Mouse (Mus musculus) liver, postnatal 0 days (tissue): Measurements from ENCODE around the gene Ache. TPM values are rescaled to one million over a fixed set of nuclear protein-coding genes. Genes with fewer than 3 reads are reported as not detected.
A peak's percentile ranks its signal among the peaks of the same experiment; 100 is the strongest.

Experiments used
- ATAC-seq: fragments of 200-750 bp; cut with Nextera tagmentation; 2 replicates; pipeline ENCODE4 v1.8.0; 2017; ENCODE audit warnings: mild to moderate bottlenecking, moderate library complexity
- DNase-seq: peaks from one replicate; pipeline ENCODE4 v3.0.0-alpha.2; 2016
- H3K27ac ChIP-seq: fragments of 300-500 bp; sonication (generic); 2 replicates; pipeline ENCODE4 v1.5.1; 2014; ENCODE audit warnings: antibody characterized with exemption, moderate library complexity, mild to moderate bottlenecking, low read depth
- H3K27me3 ChIP-seq: fragments of 300-500 bp; sonication (generic); 2 replicates; pipeline ENCODE4 v1.6.1; 2014; ENCODE audit warnings: low read length, control low read depth, mixed read lengths; ENCODE audit not compliant: insufficient read depth
- H3K36me3 ChIP-seq: fragments of 300-500 bp; sonication (generic); replicated peaks from 2 replicates; pipeline ENCODE4 v1.6.1; 2014; ENCODE audit warnings: mild to moderate bottlenecking, control low read depth, low read length, moderate library complexity, mixed read lengths; ENCODE audit not compliant: insufficient read depth
- H3K4me1 ChIP-seq: fragments of 300-500 bp; sonication (generic); 2 replicates; pipeline ENCODE4 v1.6.1; 2014; ENCODE audit warnings: antibody characterized with exemption, mild to moderate bottlenecking, control low read depth; ENCODE audit not compliant: insufficient read depth
- H3K4me2 ChIP-seq: fragments of 300-500 bp; sonication (generic); 2 replicates; pipeline ENCODE4 v1.6.1; 2014; ENCODE audit warnings: low read depth, mild to moderate bottlenecking, low read length, moderate library complexity, mixed read lengths
- H3K4me3 ChIP-seq: fragments of 300-500 bp; sonication (generic); 2 replicates; pipeline ENCODE4 v1.5.1; 2014; ENCODE audit warnings: low read depth, low read length
- H3K9ac ChIP-seq: fragments of 300-500 bp; sonication (generic); replicated peaks from 2 replicates; pipeline ENCODE4 v1.6.1; 2014; ENCODE audit warnings: mild to moderate bottlenecking, moderate library complexity
- H3K9me3 ChIP-seq: fragments of 300-500 bp; sonication (generic); 2 replicates; pipeline ENCODE4 v1.6.1; 2016; ENCODE audit warnings: mild to moderate bottlenecking, control low read depth, low read length, mixed read lengths
- CTCF ChIP-seq: sonication (generic); IDR thresholded peaks from 2 replicates; pipeline ENCODE4 v1.5.1; 2016; ENCODE audit warnings: antibody characterized with exemption, low read depth
- EP300 ChIP-seq: IDR thresholded peaks from 2 replicates; pipeline ENCODE4 v1.6.1; 2016; ENCODE audit warnings: antibody characterized with exemption, low read depth, mild to moderate bottlenecking
- WGBS: fragments of 180-500 bp; shearing (Covaris S2); extraction: QIAGEN DNeasy Blood & Tissue Kit; methylation state at CpG from one replicate; pipeline ENCODE4 v1.1.7; 2014; ENCODE audit not compliant: insufficient replicate concordance; 5-methylcytosine and 5-hydroxymethylcytosine counted together
- polyA plus RNA-seq: library from polyadenylated mRNA; unstranded; fragments of >200 nt; fragmentation: Nextera tagmentation; extraction: Ambion mirVana; gene quantifications from 2 replicates; pipeline ENCODE4 v1.2.1, GENCODE M21; 2015

Gene Ache
- polyA plus RNA-seq, 1 experiment from 2014 or later: 11.1 TPM

DNA sequence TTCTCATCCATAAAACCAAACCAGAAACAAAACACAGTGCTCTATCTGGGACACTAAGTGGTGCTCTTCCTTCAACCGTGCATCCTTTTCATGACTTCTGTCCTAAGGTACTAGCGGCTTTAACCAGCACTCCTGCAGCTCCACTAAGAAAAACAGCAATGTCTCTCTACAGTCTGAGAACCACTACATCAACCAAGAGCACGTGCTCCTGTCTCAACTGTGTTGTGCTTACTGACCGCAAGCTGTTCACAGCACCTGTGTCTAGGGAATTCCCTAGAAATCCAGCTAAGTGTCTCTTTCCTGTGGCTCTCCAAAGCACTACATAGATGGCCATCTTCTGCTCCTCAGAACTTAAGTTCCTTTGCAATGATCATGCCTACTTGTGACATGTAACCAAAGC is 17.5 kb downstream of the Ache start:
- peak overlapping the region; percentile 95 for H3K9ac ChIP-seq
- no peaks in the 10 kb centered on the region for H3K9me3 ChIP-seq
- 74% methylated on average over 4 of the region's 4 CpGs for WGBS
- H3K27me3 ChIP-seq: no peaks in the 10 kb centered on the region
- H3K4me1 ChIP-seq: peaks cover 24% of the 10 kb centered on the region
- TF ChIP-seq CTCF (no peak), EP300 (no peak)
- no peak overlapping the region; the same call in 1 of the 2 replicates for H3K4me3 ChIP-seq
- ATAC-seq: no peak
- no peak for DNase-seq
- H3K27ac ChIP-seq: no peak overlapping the region
- H3K4me2 ChIP-seq: peak overlapping the region; percentile 74
- peaks cover 63% of the 10 kb centered on the region for H3K36me3 ChIP-seq

DNA sequence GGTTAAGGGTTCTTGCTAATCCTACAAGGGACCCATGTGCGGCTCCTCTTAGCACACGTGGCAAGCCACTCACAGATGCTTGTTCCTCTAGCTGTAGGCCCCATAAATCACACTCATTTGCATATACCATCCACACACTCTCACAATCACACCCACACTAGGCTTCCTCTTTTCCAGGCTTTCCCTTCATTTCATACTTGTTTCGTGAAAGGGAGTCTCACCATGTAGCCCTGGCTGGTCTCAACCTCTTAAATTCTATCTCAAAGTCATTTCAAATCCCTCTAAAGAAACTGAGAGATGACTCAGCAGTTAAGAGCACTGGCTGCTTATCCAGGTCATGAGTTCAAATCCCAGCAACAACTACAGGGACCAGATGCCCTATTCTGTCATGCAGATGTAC is 18.5 kb downstream of the Ache start:
- Histone ChIP-seq H3K27ac (no peak overlapping the region), H3K9me3 (no peaks in the 10 kb centered on the region), H3K4me3 (peak overlapping the region; percentile 85), H3K9ac (peak overlapping the region; percentile 95), H3K27me3 (no peaks in the 10 kb centered on the region), H3K36me3 (peaks cover 59% of the 10 kb centered on the region), H3K4me1 (peaks cover 24% of the 10 kb centered on the region), H3K4me2 (peak overlapping the region; percentile 74)
- 26% methylated on average over 3 of the region's 3 CpGs for WGBS
- TF ChIP-seq EP300: no peak
- no peak for TF ChIP-seq CTCF
- ATAC-seq (no peak), DNase-seq (peak; percentile 12)

DNA sequence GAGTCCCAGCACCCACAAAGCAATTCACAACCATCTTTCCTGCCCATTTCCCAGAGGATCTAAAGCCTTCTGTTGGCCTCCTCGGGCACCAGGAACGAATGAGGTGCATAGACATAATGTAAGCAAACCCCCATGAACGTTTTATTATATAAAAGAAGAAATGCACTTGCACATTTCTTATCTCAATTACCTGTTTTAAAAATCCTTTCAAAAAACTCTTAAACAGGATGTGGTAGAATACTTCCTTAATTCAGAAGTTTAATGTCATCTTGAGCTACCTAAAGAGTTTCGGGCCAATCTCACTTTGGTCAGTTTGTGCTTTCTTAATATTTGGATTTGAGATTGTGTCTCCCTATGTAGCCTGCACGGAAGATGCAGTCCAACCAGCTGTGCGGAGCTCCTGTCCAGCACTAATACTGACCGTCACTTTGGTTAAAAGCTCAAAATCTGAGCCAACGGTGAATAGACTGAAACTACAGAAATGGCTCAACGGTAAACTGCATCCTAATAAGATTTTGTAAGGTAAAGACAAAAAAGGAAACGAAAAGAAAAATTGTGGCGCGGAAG is 19.2 kb downstream of the Ache start:
- Histone ChIP-seq H3K27ac (peak overlapping the region; percentile 97), H3K4me2 (peak overlapping the region; percentile 74), H3K9ac (peak overlapping the region; percentile 95), H3K9me3 (no peaks in the 10 kb centered on the region), H3K4me1 (peaks cover 24% of the 10 kb centered on the region), H3K36me3 (peaks cover 53% of the 10 kb centered on the region), H3K27me3 (no peaks in the 10 kb centered on the region), H3K4me3 (peak overlapping the region; percentile 85)
- ATAC-seq: no peak
- DNase-seq: no peak
- TF ChIP-seq CTCF (no peak), EP300 (no peak)
- WGBS: 8% methylated on average over 12 of the region's 12 CpGs

DNA sequence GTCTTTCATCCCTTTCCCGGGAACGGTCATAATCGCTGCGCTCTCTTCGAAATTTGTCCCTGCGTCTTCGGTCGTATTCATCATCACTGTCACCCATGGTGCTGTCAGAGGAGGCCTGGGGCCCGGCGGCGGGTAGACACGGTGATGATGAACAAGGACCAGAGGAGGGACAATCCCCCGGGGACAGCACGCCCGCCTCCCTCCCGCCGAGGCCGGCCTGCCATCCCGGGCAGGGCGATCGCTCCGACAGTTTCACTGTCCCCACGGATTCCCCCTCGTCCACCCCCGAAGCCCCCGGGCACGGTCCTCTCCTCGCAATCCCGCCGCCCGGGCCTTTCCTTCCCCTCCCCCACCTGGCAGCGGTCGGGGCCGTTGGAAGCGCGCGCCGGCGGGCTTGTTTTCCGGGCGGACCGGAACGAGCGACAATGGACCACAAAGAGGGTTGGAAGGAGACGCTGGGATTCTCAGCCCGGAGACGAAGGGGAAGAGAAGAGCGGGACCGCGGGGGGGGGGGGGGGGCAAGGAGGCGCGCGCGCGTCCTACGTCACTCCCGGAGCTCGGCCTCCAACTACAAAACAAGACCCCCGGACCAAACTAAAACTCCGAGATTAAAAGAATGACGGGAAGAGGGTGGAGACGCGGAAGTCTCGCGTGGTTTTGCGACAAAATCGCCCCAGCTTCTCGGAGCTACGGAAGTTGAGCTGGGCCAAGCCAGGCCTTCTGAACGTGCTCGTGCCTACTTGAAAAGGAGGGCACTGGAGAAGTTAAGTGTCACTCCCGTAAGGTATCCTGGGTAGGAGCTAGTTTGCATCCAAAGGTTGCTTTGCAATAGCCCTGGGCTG is 20.0 kb downstream of the Ache start, which contains the start of gene Srrt:
Srrt (minus strand) TSS at position 604 of the 842 bp plus-strand sequence.
- ATAC-seq (peak; percentile 92), DNase-seq (peak; percentile 92)
- TF ChIP-seq EP300 (peak; percentile 85), CTCF (no peak)
- no peaks in the 10 kb centered on the region for H3K27me3 ChIP-seq
- H3K4me1 ChIP-seq: peaks cover 24% of the 10 kb centered on the region
- H3K4me3 ChIP-seq: peak within 1 kb of the TSS; percentile 85
- peak within 1 kb of the TSS; percentile 74 for H3K4me2 ChIP-seq
- H3K36me3 ChIP-seq: peaks cover 48% of the 10 kb centered on the region
- under 1% methylated on average over 56 of the region's 72 CpGs for WGBS
- H3K27ac ChIP-seq: peak within 1 kb of the TSS; percentile 97
- peak within 1 kb of the TSS; percentile 95 for H3K9ac ChIP-seq
- H3K9me3 ChIP-seq: no peaks in the 10 kb centered on the region

DNA sequence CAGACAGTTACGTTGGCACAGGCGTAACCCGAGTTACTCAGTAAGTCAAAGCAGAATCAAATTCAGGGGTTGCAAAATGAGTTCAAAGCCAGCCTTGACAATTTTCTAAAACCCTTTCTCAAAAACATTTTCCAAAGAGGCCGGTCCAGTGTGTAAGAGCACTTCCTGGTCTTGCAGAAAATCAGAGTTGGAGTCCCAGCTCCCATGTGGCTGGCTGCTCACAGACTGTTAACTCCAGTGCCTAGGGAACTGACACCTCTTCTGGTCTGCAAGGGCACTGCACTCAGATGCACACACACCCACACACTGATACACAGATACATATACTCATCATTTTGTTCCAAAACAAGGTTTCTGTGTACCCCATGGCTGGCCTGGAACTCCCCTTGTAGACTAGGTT is 21.0 kb downstream of the Ache start:
- peak overlapping the region; percentile 97; the same call in 1 of the 2 replicates for H3K27ac ChIP-seq
- no peaks in the 10 kb centered on the region for H3K27me3 ChIP-seq
- WGBS: 94% methylated on average over 4 of the region's 4 CpGs
- ATAC-seq (no peak), DNase-seq (peak; percentile 11)
- peak overlapping the region; percentile 85 for H3K4me3 ChIP-seq
- peaks cover 32% of the 10 kb centered on the region for H3K4me1 ChIP-seq
- TF ChIP-seq CTCF (0 out of 2 replicates have a peak, but pooled peaks have one; percentile 13), EP300 (no peak)
- no peaks in the 10 kb centered on the region for H3K9me3 ChIP-seq
- H3K36me3 ChIP-seq: peaks cover 37% of the 10 kb centered on the region
- H3K9ac ChIP-seq: peak overlapping the region; percentile 95; the same call in 1 of the 2 replicates
- H3K4me2 ChIP-seq: peak overlapping the region; percentile 74
